Mouse (Mus musculus): ENCODE measurements at regions not wholly inside any gene's neighbourhood (a gene's known extent, or its start where the extent isn't known, plus 50 kb on each side); places are given as distances from the start of the nearest gene placed in this dataset.

DNA sequence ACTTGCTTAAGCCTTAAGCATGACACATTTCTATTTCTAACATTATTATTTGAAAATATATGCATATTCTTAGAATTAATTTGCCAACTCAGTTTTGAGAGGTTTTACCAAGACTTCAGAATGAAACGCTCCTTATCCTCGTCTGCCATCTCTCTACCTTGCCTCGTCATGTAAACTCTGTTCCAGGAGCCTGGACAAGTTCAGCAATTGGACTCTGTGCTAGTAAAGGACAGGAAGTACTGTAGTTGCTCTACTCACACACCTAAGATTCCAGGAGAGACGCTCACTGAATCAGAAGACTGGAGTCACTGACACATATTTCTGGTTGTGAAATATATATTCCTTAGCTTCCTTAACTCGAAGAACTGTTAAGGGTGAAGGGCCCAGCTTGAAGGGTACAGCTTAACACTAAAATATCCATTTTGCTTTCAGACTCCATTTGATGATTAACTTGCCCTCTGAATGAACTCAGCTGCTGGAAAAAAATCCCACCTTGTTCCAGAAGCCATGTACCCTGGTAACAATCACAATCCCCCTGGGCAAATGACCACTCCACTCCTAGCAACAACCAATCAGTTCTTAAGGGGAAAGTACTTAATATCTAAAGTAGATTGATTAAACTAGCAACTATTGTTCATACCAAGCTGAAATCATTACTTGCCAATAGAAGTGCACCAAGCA, 370.0 kb downstream of the Cd109 start:
- H3K4me3 ChIP-seq (ENCODE audit: low read length), result no peak overlapping the region
- ATAC-seq (ENCODE audit: low FRiP score, low TSS enrichment), result peak; percentile 75
- H3K27ac ChIP-seq (ENCODE audit: low read length), result peak overlapping the region; percentile 68

DNA sequence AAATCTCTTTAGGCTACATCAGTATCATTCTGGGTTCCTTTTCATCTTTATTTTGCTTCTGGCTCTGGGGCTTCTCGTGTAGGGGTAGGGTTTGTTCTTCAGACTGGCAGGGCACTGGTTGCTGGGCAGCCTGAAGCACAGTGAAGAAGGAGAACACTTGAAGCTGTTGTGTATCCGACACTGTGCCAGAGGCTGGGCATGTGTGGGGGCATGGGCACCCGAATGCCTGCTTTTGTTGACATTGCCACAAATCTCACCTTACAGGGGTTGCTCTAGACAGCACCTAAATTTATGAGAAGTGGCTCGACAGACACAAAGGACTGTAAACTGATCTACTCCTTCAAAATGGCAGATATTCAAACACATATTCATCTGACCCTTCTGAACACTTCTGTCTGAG, 376.0 kb downstream of the Cd109 start:
- 28% methylated on average over 4 of the region's 4 CpGs for WGBS
- 0 out of 2 replicates have a peak, but pooled peaks cover 4% of the 10 kb centered on the region for H3K4me1 ChIP-seq (ENCODE audit: insufficient read depth, low read length)
- no peak overlapping the region for H3K27ac ChIP-seq (ENCODE audit: low read length)
- H3K27me3 ChIP-seq (ENCODE audit: insufficient read depth, low read length), result no peaks in the 10 kb centered on the region
- ATAC-seq (ENCODE audit: low FRiP score, low TSS enrichment), result peak; percentile 90
- H3K4me2 ChIP-seq (replicated peaks; ENCODE audit: low read depth, low read length), result no peak overlapping the region
- H3K9me3 ChIP-seq (ENCODE audit: low read length), result no peaks in the 10 kb centered on the region
- H3K4me3 ChIP-seq (ENCODE audit: low read length), result no peak overlapping the region
- no peaks in the 10 kb centered on the region for H3K36me3 ChIP-seq (ENCODE audit: insufficient read depth, low read length)
- no peak overlapping the region for H3K9ac ChIP-seq (replicated peaks; ENCODE audit: low read length)

More for the DNA sequence above, 370.0 kb downstream of the Cd109 start:
- H3K36me3 ChIP-seq (ENCODE audit: insufficient read depth, low read length), result no peaks in the 10 kb centered on the region
- 0 out of 2 replicates have a peak, but pooled peaks cover 4% of the 10 kb centered on the region for H3K4me1 ChIP-seq (ENCODE audit: insufficient read depth, low read length)
- 57% methylated on average over 5 of the region's 5 CpGs for WGBS
- H3K9me3 ChIP-seq (ENCODE audit: low read length), result no peaks in the 10 kb centered on the region
- H3K4me2 ChIP-seq (replicated peaks; ENCODE audit: low read depth, low read length), result no peak overlapping the region
- H3K27me3 ChIP-seq (ENCODE audit: insufficient read depth, low read length), result no peaks in the 10 kb centered on the region
- no peak overlapping the region for H3K9ac ChIP-seq (replicated peaks; ENCODE audit: low read length)

DNA sequence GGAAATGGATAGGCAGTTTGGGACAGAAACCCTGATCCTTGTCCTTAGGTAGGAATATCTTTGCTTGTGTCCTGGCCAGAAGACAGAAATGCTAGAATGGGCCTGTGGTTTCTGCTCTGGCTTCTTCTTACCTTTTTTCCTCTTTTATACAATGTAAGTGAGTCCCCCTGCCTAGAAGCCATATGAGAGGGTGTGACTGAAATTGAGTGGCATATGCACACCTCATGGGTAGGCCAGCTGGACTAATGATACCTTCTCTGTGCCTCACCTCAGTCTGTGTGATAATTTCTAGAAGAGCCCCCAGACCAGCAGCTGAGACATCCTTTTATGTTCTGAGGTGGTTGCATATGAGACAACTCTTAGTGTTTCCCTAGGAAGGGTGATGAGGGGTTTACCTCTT, 385.7 kb downstream of the Cd109 start:
- H3K27me3 ChIP-seq (ENCODE audit: insufficient read depth, low read length), result no peaks in the 10 kb centered on the region
- H3K4me1 ChIP-seq (ENCODE audit: insufficient read depth, low read length), result no peaks in the 10 kb centered on the region
- H3K4me3 ChIP-seq (ENCODE audit: low read length), result no peak overlapping the region
- no peak overlapping the region for H3K4me2 ChIP-seq (replicated peaks; ENCODE audit: low read depth, low read length)
- no peak overlapping the region for H3K9ac ChIP-seq (replicated peaks; ENCODE audit: low read length)
- H3K27ac ChIP-seq (ENCODE audit: low read length), result no peak overlapping the region
- H3K9me3 ChIP-seq (ENCODE audit: low read length), result peaks cover 3% of the 10 kb centered on the region; the same call in 1 of the 2 replicates
- H3K36me3 ChIP-seq (ENCODE audit: insufficient read depth, low read length), result no peaks in the 10 kb centered on the region
- ATAC-seq (ENCODE audit: low FRiP score, low TSS enrichment), result no peak

DNA sequence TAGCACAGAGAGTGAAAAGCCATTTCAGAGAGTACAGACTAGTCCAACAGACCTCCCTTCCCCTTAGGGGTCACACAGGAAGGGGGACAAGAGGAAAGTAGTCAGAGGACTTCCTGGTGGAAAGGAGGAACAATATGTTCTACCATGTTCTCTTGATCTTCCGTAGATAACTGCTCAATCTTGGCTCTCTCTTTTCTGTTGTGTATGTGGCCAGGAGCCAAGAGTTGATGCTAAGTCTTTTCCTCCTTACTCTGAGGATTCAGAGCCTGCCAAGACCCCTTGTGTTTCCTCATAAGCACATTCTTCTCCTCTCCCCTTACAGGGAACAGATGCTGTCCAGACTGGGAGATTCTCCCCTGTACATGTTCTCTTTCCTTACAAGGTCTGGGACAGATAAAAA, 386.6 kb downstream of the Cd109 start:
- Histone ChIP-seq H3K4me1 (ENCODE audit: insufficient read depth, low read length) (no peaks in the 10 kb centered on the region), H3K4me2 (replicated peaks; ENCODE audit: low read depth, low read length) (no peak overlapping the region), H3K27me3 (ENCODE audit: insufficient read depth, low read length) (no peaks in the 10 kb centered on the region), H3K36me3 (ENCODE audit: insufficient read depth, low read length) (no peaks in the 10 kb centered on the region), H3K9ac (replicated peaks; ENCODE audit: low read length) (no peak overlapping the region), H3K4me3 (ENCODE audit: low read length) (no peak overlapping the region), H3K27ac (ENCODE audit: low read length) (no peak overlapping the region), H3K9me3 (ENCODE audit: low read length) (peaks cover 3% of the 10 kb centered on the region; the same call in 1 of the 2 replicates)
- ATAC-seq (ENCODE audit: low FRiP score, low TSS enrichment), result no peak
- WGBS, result 63% methylated on average over 1 of the region's 1 CpGs

DNA sequence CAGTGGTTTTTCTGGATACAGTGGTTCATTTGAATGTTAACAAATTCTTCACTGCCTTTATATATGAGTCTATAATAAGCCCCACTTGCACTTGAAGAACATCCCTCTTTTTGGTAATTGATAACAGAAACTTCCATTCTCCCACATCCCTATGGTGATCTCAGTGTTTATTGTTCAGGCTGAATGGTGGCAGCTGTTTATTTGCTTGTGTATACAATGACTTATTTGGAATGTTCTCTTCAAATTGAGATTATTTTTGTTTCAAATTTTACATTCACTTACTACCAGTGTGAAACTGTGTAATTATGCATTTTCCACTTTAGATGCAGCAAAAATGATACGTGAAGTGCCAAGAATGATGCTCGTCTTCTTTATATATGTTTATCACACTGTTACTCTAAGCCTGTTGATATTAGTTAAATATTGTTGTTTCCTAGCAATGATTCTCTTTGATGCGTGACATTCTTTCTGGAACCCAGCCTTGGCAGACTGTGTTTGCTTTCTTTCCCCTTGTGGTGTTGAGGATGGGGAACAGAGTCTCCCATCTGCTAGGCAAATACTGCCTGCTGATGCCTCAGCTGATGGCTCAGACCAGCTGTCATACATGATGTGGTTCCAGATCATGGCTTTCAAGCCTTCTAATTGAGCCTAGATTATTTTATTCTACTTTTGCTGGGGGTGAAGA, 389.1 kb downstream of the Cd109 start:
- no peak for ATAC-seq (ENCODE audit: low FRiP score, low TSS enrichment)
- H3K27me3 ChIP-seq (ENCODE audit: insufficient read depth, low read length), result no peaks in the 10 kb centered on the region
- WGBS, result 80% methylated on average over 3 of the region's 3 CpGs

DNA sequence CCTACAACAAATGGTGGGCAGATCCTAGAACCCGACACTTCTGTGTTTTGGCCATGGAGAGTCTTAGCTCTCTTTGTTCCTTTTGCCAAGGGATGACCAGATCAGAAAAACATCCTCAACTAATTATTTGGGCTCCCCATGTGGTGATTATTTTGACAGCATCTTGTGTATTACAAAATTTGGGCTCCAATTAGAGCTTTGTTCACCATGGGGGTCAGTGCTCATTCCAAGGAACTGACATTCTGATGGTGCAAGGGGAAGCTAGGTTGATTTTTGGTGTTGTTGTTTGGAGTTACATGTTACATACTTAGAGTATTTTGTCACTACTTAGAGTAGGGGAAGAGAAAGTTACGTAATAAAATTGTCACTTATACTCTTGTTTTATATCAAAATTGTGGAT, 406.9 kb downstream of the Cd109 start:
- H3K4me1 ChIP-seq (ENCODE audit: insufficient read depth, low read length), result no peaks in the 10 kb centered on the region
- H3K9ac ChIP-seq (replicated peaks; ENCODE audit: low read length), result no peak overlapping the region
- WGBS, result 88% methylated on average over 2 of the region's 2 CpGs
- H3K36me3 ChIP-seq (ENCODE audit: insufficient read depth, low read length), result no peaks in the 10 kb centered on the region
- H3K9me3 ChIP-seq (ENCODE audit: low read length), result no peaks in the 10 kb centered on the region
- no peak overlapping the region for H3K27ac ChIP-seq (ENCODE audit: low read length)
- H3K27me3 ChIP-seq (ENCODE audit: insufficient read depth, low read length), result no peaks in the 10 kb centered on the region
- ATAC-seq (ENCODE audit: low FRiP score, low TSS enrichment), result no peak
- H3K4me3 ChIP-seq (ENCODE audit: low read length), result no peak overlapping the region
- no peak overlapping the region for H3K4me2 ChIP-seq (replicated peaks; ENCODE audit: low read depth, low read length)

More for the DNA sequence above, 389.1 kb downstream of the Cd109 start:
- H3K4me3 ChIP-seq (ENCODE audit: low read length), result no peak overlapping the region
- H3K36me3 ChIP-seq (ENCODE audit: insufficient read depth, low read length), result no peaks in the 10 kb centered on the region
- H3K4me1 ChIP-seq (ENCODE audit: insufficient read depth, low read length), result no peaks in the 10 kb centered on the region
- H3K27ac ChIP-seq (ENCODE audit: low read length), result no peak overlapping the region
- H3K9me3 ChIP-seq (ENCODE audit: low read length), result no peaks in the 10 kb centered on the region
- no peak overlapping the region for H3K4me2 ChIP-seq (replicated peaks; ENCODE audit: low read depth, low read length)
- H3K9ac ChIP-seq (replicated peaks; ENCODE audit: low read length), result no peak overlapping the region

DNA sequence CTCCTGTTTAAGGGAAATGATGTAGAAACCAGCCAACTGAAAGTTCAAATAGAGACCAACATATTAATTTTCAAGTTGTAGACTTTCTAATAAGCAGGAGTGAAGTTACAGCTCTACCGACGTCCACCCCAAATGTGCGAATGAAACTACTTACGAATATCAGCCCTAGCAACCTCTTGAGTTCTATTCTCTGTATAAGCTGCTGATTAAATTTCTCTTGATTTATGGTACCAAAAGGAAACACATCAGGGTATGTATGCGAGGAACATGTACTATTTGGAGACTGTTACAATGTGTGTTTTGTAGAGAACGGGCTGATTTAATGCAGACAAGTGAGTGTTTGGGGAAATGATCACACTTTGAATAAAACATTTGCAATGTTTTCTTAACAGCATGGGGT, 412.9 kb downstream of the Cd109 start:
- H3K4me3 ChIP-seq (ENCODE audit: low read length), result no peak overlapping the region
- no peak overlapping the region for H3K27ac ChIP-seq (ENCODE audit: low read length)
- no peaks in the 10 kb centered on the region for H3K9me3 ChIP-seq (ENCODE audit: low read length)
- no peak overlapping the region for H3K4me2 ChIP-seq (replicated peaks; ENCODE audit: low read depth, low read length)
- WGBS, result 74% methylated on average over 6 of the region's 6 CpGs
- ATAC-seq (ENCODE audit: low FRiP score, low TSS enrichment), result no peak
- no peaks in the 10 kb centered on the region for H3K36me3 ChIP-seq (ENCODE audit: insufficient read depth, low read length)
- H3K9ac ChIP-seq (replicated peaks; ENCODE audit: low read length), result no peak overlapping the region
- H3K27me3 ChIP-seq (ENCODE audit: insufficient read depth, low read length), result no peaks in the 10 kb centered on the region
- H3K4me1 ChIP-seq (ENCODE audit: insufficient read depth, low read length), result no peaks in the 10 kb centered on the region

DNA sequence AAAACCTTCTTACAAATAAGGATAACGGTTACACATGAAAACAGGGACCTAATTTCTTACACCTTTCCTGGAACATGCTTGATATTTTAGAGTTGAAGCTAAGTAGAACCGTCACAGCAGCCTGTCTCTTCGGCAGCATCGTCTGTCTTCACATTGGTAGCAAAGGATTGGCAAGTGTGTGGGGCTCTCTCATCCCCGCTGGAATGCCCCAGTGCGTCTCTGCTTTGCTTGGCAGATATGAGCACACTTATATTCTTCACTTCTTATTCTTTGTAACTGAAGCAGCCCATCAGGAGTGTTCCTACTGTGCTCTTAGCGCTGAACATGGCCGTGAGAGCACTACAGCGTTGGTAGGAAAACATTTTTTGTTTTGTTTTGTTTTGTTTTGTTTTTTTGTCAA, 414.1 kb downstream of the Cd109 start:
- Histone ChIP-seq H3K4me3 (ENCODE audit: low read length) (no peak overlapping the region), H3K4me1 (ENCODE audit: insufficient read depth, low read length) (no peaks in the 10 kb centered on the region), H3K9me3 (ENCODE audit: low read length) (no peaks in the 10 kb centered on the region), H3K27ac (ENCODE audit: low read length) (no peak overlapping the region), H3K4me2 (replicated peaks; ENCODE audit: low read depth, low read length) (no peak overlapping the region), H3K36me3 (ENCODE audit: insufficient read depth, low read length) (no peaks in the 10 kb centered on the region), H3K27me3 (ENCODE audit: insufficient read depth, low read length) (no peaks in the 10 kb centered on the region), H3K9ac (replicated peaks; ENCODE audit: low read length) (no peak overlapping the region)
- no peak for ATAC-seq (ENCODE audit: low FRiP score, low TSS enrichment)
- 68% methylated on average over 9 of the region's 9 CpGs for WGBS

DNA sequence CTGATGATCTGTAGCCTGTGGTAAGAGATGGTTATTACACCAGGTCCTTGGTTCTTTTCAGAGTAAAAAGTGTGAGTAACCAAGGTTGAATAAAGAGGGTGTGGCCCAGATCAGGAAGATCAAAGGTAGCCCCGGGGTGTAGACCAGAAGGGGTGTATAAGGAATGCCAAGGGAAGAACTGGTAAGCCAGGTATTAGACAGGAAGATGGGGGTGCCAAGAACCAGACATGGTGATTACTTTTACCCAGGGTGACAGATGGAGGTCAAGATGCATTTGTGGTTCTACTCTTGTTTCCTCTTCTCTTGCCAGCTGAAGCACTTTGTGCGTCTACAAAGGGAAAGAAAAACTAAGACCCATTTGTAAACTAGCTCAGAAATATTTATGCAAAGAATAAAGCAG, 420.3 kb downstream of the Cd109 start:
- Histone ChIP-seq H3K4me1 (ENCODE audit: insufficient read depth, low read length) (0 out of 2 replicates have a peak, but pooled peaks cover 3% of the 10 kb centered on the region), H3K36me3 (ENCODE audit: insufficient read depth, low read length) (no peaks in the 10 kb centered on the region), H3K9me3 (ENCODE audit: low read length) (no peaks in the 10 kb centered on the region), H3K27ac (ENCODE audit: low read length) (no peak overlapping the region), H3K4me2 (replicated peaks; ENCODE audit: low read depth, low read length) (no peak overlapping the region), H3K27me3 (ENCODE audit: insufficient read depth, low read length) (no peaks in the 10 kb centered on the region), H3K9ac (replicated peaks; ENCODE audit: low read length) (no peak overlapping the region), H3K4me3 (ENCODE audit: low read length) (no peak overlapping the region)
- ATAC-seq (ENCODE audit: low FRiP score, low TSS enrichment), result no peak
- 79% methylated on average over 2 of the region's 2 CpGs for WGBS

DNA sequence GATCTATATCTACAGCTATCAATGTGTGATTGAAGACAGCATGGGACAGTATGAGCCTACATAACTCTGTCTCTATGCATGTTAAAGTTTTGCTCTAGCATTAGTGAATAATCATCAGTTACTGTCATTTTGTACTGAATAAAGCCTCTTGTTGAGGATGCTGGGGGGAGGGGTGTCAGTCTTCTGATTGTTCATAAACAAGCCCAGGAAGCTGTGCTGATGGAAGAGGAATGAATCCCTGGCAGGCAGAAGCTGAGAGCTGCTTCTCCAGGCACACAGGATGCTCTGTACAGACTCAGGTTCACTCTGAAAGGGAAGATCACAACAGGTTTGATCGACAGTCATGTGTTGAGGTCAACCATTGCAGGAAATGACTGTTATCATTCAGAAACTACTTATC, 421.7 kb downstream of the Cd109 start:
- Histone ChIP-seq H3K27me3 (ENCODE audit: insufficient read depth, low read length) (no peaks in the 10 kb centered on the region), H3K4me3 (ENCODE audit: low read length) (no peak overlapping the region), H3K4me2 (replicated peaks; ENCODE audit: low read depth, low read length) (no peak overlapping the region), H3K36me3 (ENCODE audit: insufficient read depth, low read length) (no peaks in the 10 kb centered on the region), H3K9ac (replicated peaks; ENCODE audit: low read length) (no peak overlapping the region), H3K4me1 (ENCODE audit: insufficient read depth, low read length) (0 out of 2 replicates have a peak, but pooled peaks cover 3% of the 10 kb centered on the region), H3K27ac (ENCODE audit: low read length) (peak overlapping the region; percentile 61; the same call in 1 of the 2 replicates), H3K9me3 (ENCODE audit: low read length) (no peaks in the 10 kb centered on the region)
- ATAC-seq (ENCODE audit: low FRiP score, low TSS enrichment), result no peak
- 71% methylated on average over 1 of the region's 1 CpGs for WGBS
